Mouse (Mus musculus): ENCODE data around the gene Il16.
A peak's percentile ranks its signal among the peaks of the same experiment; 100 is the strongest.
"Not testable (repeated sequence)": the region's sequence is repeated elsewhere in the genome, so short reads cannot be mapped to it uniquely, and the experiment has no call there.

Il16 gene

GRCm38 (mm10) chr7:83735108-83735781 lies 10.3 kb downstream of the Il16 start:
- no peak for DNase-seq (ENCODE audit: low spot score)

GRCm38 (mm10) chr7:83734671-83735082 lies 10.8 kb downstream of the Il16 start:
- DNase-seq (ENCODE audit: low spot score) = no peak

- no peak for DNase-seq (ENCODE audit: low spot score)
Measured at GRCm38 (mm10) chr7:83734246-83734645, 11.3 kb downstream of the Il16 start.

GRCm38 (mm10) chr7:83732781-83733180 lies 12.7 kb downstream of the Il16 start:
- DNase-seq (ENCODE audit: low spot score) = no peak

GRCm38 (mm10) chr7:83731961-83732666 lies 13.4 kb downstream of the Il16 start:
- peak; percentile 55 for DNase-seq (ENCODE audit: low spot score)

GRCm38 (mm10) chr7:83731297-83731696 lies 14.2 kb downstream of the Il16 start:
- no peak for DNase-seq (ENCODE audit: low spot score)

- DNase-seq (ENCODE audit: low spot score) = no peak
Measured at GRCm38 (mm10) chr7:83726936-83727632, 18.4 kb downstream of the Il16 start.

GRCm38 (mm10) chr7:83725801-83726200 lies 19.7 kb downstream of the Il16 start:
- DNase-seq (ENCODE audit: low spot score) = no peak

GRCm38 (mm10) chr7:83724541-83724940 lies 21.0 kb downstream of the Il16 start:
- no peak for DNase-seq (ENCODE audit: low spot score)

GRCm38 (mm10) chr7:83723954-83724353 lies 21.6 kb downstream of the Il16 start:
- DNase-seq (ENCODE audit: low spot score) = no peak

- DNase-seq (ENCODE audit: low spot score) = no peak
Measured at GRCm38 (mm10) chr7:83723221-83723620, 22.3 kb downstream of the Il16 start.

- DNase-seq (ENCODE audit: low spot score) = no peak
Measured at GRCm38 (mm10) chr7:83722485-83722884, 23.0 kb downstream of the Il16 start.

GRCm38 (mm10) chr7:83720231-83720630 lies 25.3 kb downstream of the Il16 start:
- no peak for DNase-seq (ENCODE audit: low spot score)

GRCm38 (mm10) chr7:83717021-83717725 lies 28.4 kb downstream of the Il16 start:
- no peak for DNase-seq (ENCODE audit: low spot score)

GRCm38 (mm10) chr7:83713639-83714038 lies 31.9 kb downstream of the Il16 start:
- no peak for DNase-seq (ENCODE audit: low spot score)

- DNase-seq (ENCODE audit: low spot score) = not testable (repeated sequence)
Measured at GRCm38 (mm10) chr7:83711676-83712259, 33.8 kb downstream of the Il16 start.

- DNase-seq (ENCODE audit: low spot score) = no peak
Measured at GRCm38 (mm10) chr7:83703046-83703775, 42.3 kb downstream of the Il16 start.

GRCm38 (mm10) chr7:83699066-83699745 lies 46.3 kb downstream of the Il16 start:
- DNase-seq (ENCODE audit: low spot score) = no peak

- DNase-seq (ENCODE audit: low spot score) = peak; percentile 40
Measured at GRCm38 (mm10) chr7:83695449-83696212, 49.9 kb downstream of the Il16 start.

Measured in layer of hippocampus, adult 11-12 months (tissue).